Mouse (Mus musculus) E14TG2a.4 (cell line): ENCODE data around the gene Podxl.

Experiments used
- CTCF ChIP-seq: conservative IDR thresholded peaks from 2 replicates; pipeline ENCODE4 v1.5.1; 2014; ENCODE audit warnings: low read length
- NANOG ChIP-seq: IDR thresholded peaks from 2 replicates; pipeline ENCODE4 v1.6.1; 2014; ENCODE audit warnings: borderline replicate concordance, low read length, mixed read lengths
- POU5F1 ChIP-seq: IDR thresholded peaks from 2 replicates; pipeline ENCODE4 v1.6.1; 2014; ENCODE audit warnings: low read length, borderline replicate concordance

GRCm38 (mm10) chr6:31564182-31564531 is 376 bp upstream of the Podxl start:
- TF ChIP-seq CTCF (no peak), POU5F1 (no peak), NANOG (no peak)
